Mouse (Mus musculus) midbrain, embryonic 11.5 days (tissue): ENCODE data around the gene Kirrel2. TPM values are rescaled to one million over a fixed set of nuclear protein-coding genes. Genes with fewer than 3 reads are reported as not detected.

Experiments used
- ATAC-seq: fragments of 200-750 bp; cut with Nextera tagmentation; 2 replicates; pipeline ENCODE4 v1.8.0; 2017; ENCODE audit warnings: moderate TSS enrichment, moderate library complexity; ENCODE audit not compliant: low FRiP score
- DNase-seq: peaks from one replicate; pipeline ENCODE4 v3.0.0; 2015; ENCODE audit warnings: low spot score; ENCODE audit errors: missing footprints
- H3K27ac ChIP-seq: fragments of 300-500 bp; sonication (generic); 2 replicates; pipeline ENCODE4 v1.5.1; 2014; ENCODE audit warnings: low read depth, low read length
- H3K27me3 ChIP-seq: fragments of 300-500 bp; sonication (generic); 2 replicates; pipeline ENCODE4 v1.6.1; 2014; ENCODE audit warnings: mild to moderate bottlenecking, low read length, moderate library complexity, mixed read lengths; ENCODE audit not compliant: control insufficient read depth, insufficient read depth
- H3K36me3 ChIP-seq: fragments of 300-500 bp; sonication (generic); 2 replicates; pipeline ENCODE4 v1.6.1; 2014; ENCODE audit warnings: mild to moderate bottlenecking, low read length, moderate library complexity, mixed read lengths; ENCODE audit not compliant: control insufficient read depth, insufficient read depth
- H3K4me1 ChIP-seq: fragments of 300-500 bp; sonication (generic); 2 replicates; pipeline ENCODE4 v1.6.1; 2014; ENCODE audit warnings: low read length; ENCODE audit not compliant: control insufficient read depth, insufficient read depth
- H3K4me2 ChIP-seq: fragments of 300-500 bp; sonication (generic); 2 replicates; pipeline ENCODE4 v1.6.1; 2014; ENCODE audit warnings: mild to moderate bottlenecking, moderate library complexity
- H3K4me3 ChIP-seq: fragments of 300-500 bp; sonication (generic); 2 replicates; pipeline ENCODE4 v1.5.1; 2014; ENCODE audit warnings: low read depth, low read length
- H3K9ac ChIP-seq: fragments of 300-500 bp; sonication (generic); 2 replicates; pipeline ENCODE4 v1.6.1; 2014; ENCODE audit warnings: low read length
- H3K9me3 ChIP-seq: fragments of 300-500 bp; sonication (generic); 2 replicates; pipeline ENCODE4 v1.6.1; 2016; ENCODE audit warnings: low read length; ENCODE audit not compliant: control insufficient read depth
- WGBS: fragments of 180-500 bp; shearing (Covaris S2); extraction: QIAGEN DNeasy Blood & Tissue Kit; methylation state at CpG from one replicate; pipeline ENCODE4 v1.1.7; 2014; 5-methylcytosine and 5-hydroxymethylcytosine counted together
- polyA plus RNA-seq: library from polyadenylated mRNA; unstranded; fragments of >200 nt; fragmentation: Nextera tagmentation; extraction: Ambion mirVana; gene quantifications from 2 replicates; pipeline ENCODE4 v1.2.1, GENCODE M21; 2014

Kirrel2 gene
- polyA plus RNA-seq, 1 experiment from 2014 or later, result 0.61 TPM

GRCm38 (mm10) chr7:30413596-30413995, 43.9 kb downstream of the Kirrel2 start, which contains the start of gene Tyrobp:
Gene Tyrobp, plus strand, starts transcription at chr7:30413760.
- WGBS, result 73% methylated on average over 5 of the region's 5 CpGs
- H3K27me3 ChIP-seq, result no peaks in the 10 kb centered on the region
- no peak for ATAC-seq

DNA sequence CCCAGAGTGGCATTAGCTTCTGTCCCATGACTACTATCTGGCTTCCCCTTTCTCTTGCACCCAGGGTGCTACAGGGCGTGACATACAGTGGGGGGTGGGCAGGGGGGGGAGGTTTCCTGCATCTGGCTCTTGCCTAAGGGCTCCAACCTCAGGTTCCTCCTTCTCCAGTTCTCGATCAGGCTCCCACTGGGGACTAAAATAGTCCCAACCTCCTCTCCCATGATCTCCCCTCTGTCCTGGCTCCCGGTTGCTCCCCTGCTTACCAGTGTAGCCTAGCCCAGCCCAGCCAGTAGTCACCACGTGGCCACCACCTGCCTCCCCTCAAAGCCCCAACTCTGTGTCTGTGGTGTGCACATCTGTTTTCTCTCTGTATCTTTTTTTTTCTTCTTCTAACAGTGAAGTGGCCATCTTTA, 44.7 kb downstream of the Kirrel2 start:
- no peak overlapping the region for H3K27ac ChIP-seq
- no peak for ATAC-seq
- WGBS, result 61% methylated on average over 4 of the region's 4 CpGs

More at GRCm38 (mm10) chr7:30413596-30413995, 43.9 kb downstream of the Kirrel2 start, which contains the start of gene Tyrobp:
- Histone ChIP-seq H3K36me3 (no peaks in the 10 kb centered on the region), H3K9me3 (no peaks in the 10 kb centered on the region), H3K27ac (no peak within 1 kb of the TSS), H3K4me1 (no peaks in the 10 kb centered on the region), H3K9ac (no peak within 1 kb of the TSS), H3K4me2 (no peak within 1 kb of the TSS), H3K4me3 (no peak within 1 kb of the TSS)
- no peak for DNase-seq

GRCm38 (mm10) chr7:30411023-30411422, 46.5 kb downstream of the Kirrel2 start:
- Histone ChIP-seq H3K4me2 (no peak overlapping the region), H3K9ac (no peak overlapping the region), H3K9me3 (no peaks in the 10 kb centered on the region), H3K4me1 (no peaks in the 10 kb centered on the region), H3K27ac (no peak overlapping the region), H3K27me3 (no peaks in the 10 kb centered on the region), H3K36me3 (no peaks in the 10 kb centered on the region), H3K4me3 (no peak overlapping the region)
- ATAC-seq (no peak), DNase-seq (no peak)
- WGBS, result 64% methylated on average over 3 of the region's 3 CpGs

More for the DNA sequence above, 44.7 kb downstream of the Kirrel2 start:
- H3K4me1 ChIP-seq, result no peaks in the 10 kb centered on the region
- H3K36me3 ChIP-seq, result no peaks in the 10 kb centered on the region
- no peak overlapping the region for H3K4me3 ChIP-seq
- DNase-seq, result no peak
- H3K4me2 ChIP-seq, result no peak overlapping the region
- no peaks in the 10 kb centered on the region for H3K27me3 ChIP-seq
- no peak overlapping the region for H3K9ac ChIP-seq
- no peaks in the 10 kb centered on the region for H3K9me3 ChIP-seq

GRCm38 (mm10) chr7:30409789-30410188, 47.7 kb downstream of the Kirrel2 start:
- H3K4me2 ChIP-seq, result no peak overlapping the region
- no peaks in the 10 kb centered on the region for H3K4me1 ChIP-seq
- no peaks in the 10 kb centered on the region for H3K9me3 ChIP-seq
- H3K9ac ChIP-seq, result no peak overlapping the region
- ATAC-seq (no peak), DNase-seq (no peak)
- 71% methylated on average over 2 of the region's 2 CpGs for WGBS
- no peaks in the 10 kb centered on the region for H3K36me3 ChIP-seq
- H3K27ac ChIP-seq, result no peak overlapping the region
- H3K27me3 ChIP-seq, result no peaks in the 10 kb centered on the region
- H3K4me3 ChIP-seq, result no peak overlapping the region

DNA sequence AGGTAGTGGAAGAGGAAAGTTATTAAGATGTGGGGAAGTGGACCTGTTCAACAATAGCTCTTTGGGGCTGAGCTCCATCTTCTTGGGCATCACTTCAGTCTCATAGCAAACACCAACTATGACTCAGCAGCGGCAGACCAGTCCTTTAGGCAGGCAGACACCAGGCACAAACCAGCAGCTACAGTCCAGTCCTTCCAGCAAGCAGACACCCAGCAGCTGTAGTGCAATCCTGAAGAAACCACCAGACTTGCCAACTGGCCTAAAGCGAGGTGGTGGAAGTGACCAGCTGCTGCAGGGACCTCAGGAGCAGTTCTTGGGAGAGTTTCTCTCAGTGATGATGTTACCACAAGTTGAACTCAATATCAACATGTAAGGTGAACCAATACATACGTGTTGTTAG, 48.9 kb downstream of the Kirrel2 start:
- no peak for ATAC-seq

GRCm38 (mm10) chr7:30402343-30402742, 55.1 kb downstream of the Kirrel2 start:
- Histone ChIP-seq H3K4me3 (no peak overlapping the region), H3K36me3 (no peaks in the 10 kb centered on the region), H3K9me3 (no peaks in the 10 kb centered on the region), H3K4me2 (no peak overlapping the region), H3K4me1 (no peaks in the 10 kb centered on the region), H3K27ac (no peak overlapping the region), H3K27me3 (no peaks in the 10 kb centered on the region), H3K9ac (no peak overlapping the region)
- no peak for ATAC-seq
- 70% methylated on average over 4 of the region's 4 CpGs for WGBS
- DNase-seq, result no peak

More for the DNA sequence above, 48.9 kb downstream of the Kirrel2 start:
- Histone ChIP-seq H3K27ac (no peak overlapping the region), H3K4me1 (no peaks in the 10 kb centered on the region), H3K9ac (no peak overlapping the region), H3K27me3 (no peaks in the 10 kb centered on the region), H3K4me2 (no peak overlapping the region), H3K36me3 (no peaks in the 10 kb centered on the region), H3K4me3 (no peak overlapping the region), H3K9me3 (no peaks in the 10 kb centered on the region)
- DNase-seq, result no peak
- WGBS, result 75% methylated on average over 3 of the region's 3 CpGs

GRCm38 (mm10) chr7:30399671-30400070, 57.8 kb downstream of the Kirrel2 start:
- Histone ChIP-seq H3K4me2 (no peak overlapping the region), H3K4me1 (no peaks in the 10 kb centered on the region), H3K4me3 (no peak overlapping the region), H3K27ac (no peak overlapping the region), H3K9me3 (no peaks in the 10 kb centered on the region), H3K9ac (no peak overlapping the region), H3K36me3 (no peaks in the 10 kb centered on the region), H3K27me3 (no peaks in the 10 kb centered on the region)
- 65% methylated on average over 7 of the region's 7 CpGs for WGBS
- no peak for DNase-seq
- ATAC-seq, result no peak

Other genes starting within 250 kb of the Kirrel2 start
- 149 and 163 TPM in 2 replicates for gene Polr2i, start 225.7 kb downstream of the Kirrel2 start, polyA plus RNA-seq
- 255 and 260 TPM in 2 replicates for gene Tbcb, start 225.4 kb downstream of the Kirrel2 start, polyA plus RNA-seq
- not detected in 2 replicates for gene Ovol3, start 222.0 kb downstream of the Kirrel2 start, polyA plus RNA-seq
- 0.19 and 0.28 TPM in 2 replicates for gene Thap8, start 177.6 kb downstream of the Kirrel2 start, polyA plus RNA-seq
- gene Wdr62, start 177.3 kb downstream of the Kirrel2 start, polyA plus RNA-seq, result 11.3 and 11.5 TPM in 2 replicates
- 66.6 and 92.0 TPM in 2 replicates for gene Clip3, start 166.0 kb downstream of the Kirrel2 start, polyA plus RNA-seq
- 84.3 and 86.0 TPM in 2 replicates for gene Alkbh6, start 149.0 kb downstream of the Kirrel2 start, polyA plus RNA-seq
- gene Syne4, start 142.9 kb downstream of the Kirrel2 start, polyA plus RNA-seq, result 8.2 and 8.4 TPM in 2 replicates
- gene E130208F15Rik, start 135.9 kb downstream of the Kirrel2 start, polyA plus RNA-seq, result 0.52 TPM in 1 of 2 replicates, not detected in the other
- gene Sdhaf1, start 133.8 kb downstream of the Kirrel2 start, polyA plus RNA-seq, result 23.1 and 24.5 TPM in 2 replicates
- 5.3 and 5.9 TPM in 2 replicates for gene Lrfn3, start 94.9 kb downstream of the Kirrel2 start, polyA plus RNA-seq
- gene Tyrobp, start 43.9 kb downstream of the Kirrel2 start, polyA plus RNA-seq, result 16.6 and 19.7 TPM in 2 replicates
- gene Hcst, start 37.8 kb downstream of the Kirrel2 start, polyA plus RNA-seq, result 0.43 and 0.45 TPM in 2 replicates
- 0.63 and 1.2 TPM in 2 replicates for gene Nfkbid, start 36.0 kb downstream of the Kirrel2 start, polyA plus RNA-seq
- gene Aplp1, start 12.2 kb downstream of the Kirrel2 start, polyA plus RNA-seq, result 128 and 134 TPM in 2 replicates
- not detected in 2 replicates for gene Nphs1, start 625 bp upstream of the Kirrel2 start, polyA plus RNA-seq
- not detected in 2 replicates for gene Prodh2, start 35.9 kb upstream of the Kirrel2 start, polyA plus RNA-seq
- gene Arhgap33, start 77.4 kb upstream of the Kirrel2 start, polyA plus RNA-seq, result 32.0 and 41.1 TPM in 2 replicates
- gene Hspb6, start 94.5 kb upstream of the Kirrel2 start, polyA plus RNA-seq, result 4.2 and 4.6 TPM in 2 replicates
- gene Proser3, start 94.6 kb upstream of the Kirrel2 start, polyA plus RNA-seq, result 11.3 and 11.5 TPM in 2 replicates
- gene Lin37, start 102.1 kb upstream of the Kirrel2 start, polyA plus RNA-seq, result 48.7 and 49.7 TPM in 2 replicates
- gene U2af1l4, start 105.6 kb upstream of the Kirrel2 start, polyA plus RNA-seq, result 90.7 and 94.8 TPM in 2 replicates
- 6.9 and 7.5 TPM in 2 replicates for gene Gm49396, start 105.7 kb upstream of the Kirrel2 start, polyA plus RNA-seq
- gene Psenen, start 105.9 kb upstream of the Kirrel2 start, polyA plus RNA-seq, result 98.0 and 110 TPM in 2 replicates
- 4.0 and 4.1 TPM in 2 replicates for gene Igflr1, start 107.7 kb upstream of the Kirrel2 start, polyA plus RNA-seq
- 10.3 and 10.7 TPM in 2 replicates for gene Kmt2b, start 131.0 kb upstream of the Kirrel2 start, polyA plus RNA-seq
- 0.21 and 0.25 TPM in 2 replicates for gene Zbtb32, start 141.2 kb upstream of the Kirrel2 start, polyA plus RNA-seq
- 0.67 and 1.0 TPM in 2 replicates for gene Upk1a, start 155.2 kb upstream of the Kirrel2 start, polyA plus RNA-seq
- gene Cox6b1, start 168.5 kb upstream of the Kirrel2 start, polyA plus RNA-seq, result 791 and 797 TPM in 2 replicates
- not detected in 2 replicates for gene Etv2, start 178.2 kb upstream of the Kirrel2 start, polyA plus RNA-seq
- 112 and 138 TPM in 2 replicates for gene Rbm42, start 192.6 kb upstream of the Kirrel2 start, polyA plus RNA-seq
- 51.0 and 52.4 TPM in 2 replicates for gene Haus5, start 207.3 kb upstream of the Kirrel2 start, polyA plus RNA-seq
- gene Pmis2, start 213.9 kb upstream of the Kirrel2 start, polyA plus RNA-seq, result not detected in 2 replicates
- gene 2200002J24Rik, start 241.2 kb upstream of the Kirrel2 start, polyA plus RNA-seq, result not detected in 2 replicates